Mouse (Mus musculus): Measurements from ENCODE around the gene Stim1.
"Not testable (repeated sequence)": the region's sequence is repeated elsewhere in the genome, so short reads cannot be mapped to it uniquely, and the experiment has no call there.

The Stim1 gene

GRCm38 (mm10) chr7:102249531-102249895 lies 18.1 kb upstream of the Stim1 start:
- peak; percentile 41 for DNase-seq (ENCODE audit: low read depth, low spot score)

- DNase-seq (ENCODE audit: low read depth, low spot score), result peak; percentile 59
These were observed 17.5 kb upstream of the Stim1 start for GRCm38 (mm10) chr7:102249896-102250630.

- peak; percentile 77 for DNase-seq (ENCODE audit: low read depth, low spot score)
These were observed 16.9 kb upstream of the Stim1 start for GRCm38 (mm10) chr7:102250631-102251214.

GRCm38 (mm10) chr7:102253631-102254030 lies 14.0 kb upstream of the Stim1 start:
- no peak for DNase-seq (ENCODE audit: low read depth, low spot score)

GRCm38 (mm10) chr7:102255954-102256353 lies 11.7 kb upstream of the Stim1 start, which contains the start of gene Rhog:
Gene Rhog, minus strand, starts transcription at chr7:102256054.
- DNase-seq (ENCODE audit: low read depth, low spot score), result no peak

GRCm38 (mm10) chr7:102256636-102257035 lies 11.0 kb upstream of the Stim1 start:
- DNase-seq (ENCODE audit: low read depth, low spot score), result no peak

- peak; percentile 50 for DNase-seq (ENCODE audit: low read depth, low spot score)
These were observed 9.4 kb upstream of the Stim1 start for GRCm38 (mm10) chr7:102258189-102258588.

GRCm38 (mm10) chr7:102258753-102259152 lies 8.9 kb upstream of the Stim1 start:
- DNase-seq (ENCODE audit: low read depth, low spot score), result no peak

GRCm38 (mm10) chr7:102259716-102260479 lies 7.7 kb upstream of the Stim1 start:
- DNase-seq (ENCODE audit: low read depth, low spot score), result no peak

GRCm38 (mm10) chr7:102260518-102260917 lies 7.1 kb upstream of the Stim1 start:
- no peak for DNase-seq (ENCODE audit: low read depth, low spot score)

- no peak for DNase-seq (ENCODE audit: low read depth, low spot score)
These were observed 4.6 kb upstream of the Stim1 start for GRCm38 (mm10) chr7:102263020-102263419.

GRCm38 (mm10) chr7:102266021-102266400 lies 1.6 kb upstream of the Stim1 start:
- not testable (repeated sequence) for DNase-seq (ENCODE audit: low read depth, low spot score)

- DNase-seq (ENCODE audit: low read depth, low spot score), result no peak
These were observed 1.1 kb upstream of the Stim1 start for GRCm38 (mm10) chr7:102266401-102267042.

GRCm38 (mm10) chr7:102267113-102267579 lies 460 bp upstream of the Stim1 start:
- DNase-seq (ENCODE audit: low read depth, low spot score), result peak; percentile 86

GRCm38 (mm10) chr7:102268395-102268748 lies 766 bp downstream of the Stim1 start:
- DNase-seq (ENCODE audit: low read depth, low spot score), result no peak

- no peak for DNase-seq (ENCODE audit: low read depth, low spot score)
These were observed 4.9 kb downstream of the Stim1 start for GRCm38 (mm10) chr7:102272422-102272948.

- DNase-seq (ENCODE audit: low read depth, low spot score), result no peak
These were observed 13.8 kb downstream of the Stim1 start for GRCm38 (mm10) chr7:102281403-102281802.

- no peak for DNase-seq (ENCODE audit: low read depth, low spot score)
These were observed 14.7 kb downstream of the Stim1 start for GRCm38 (mm10) chr7:102282261-102282660.

- no peak for DNase-seq (ENCODE audit: low read depth, low spot score)
These were observed 21.9 kb downstream of the Stim1 start for GRCm38 (mm10) chr7:102289466-102289865.

GRCm38 (mm10) chr7:102292228-102292627 lies 24.6 kb downstream of the Stim1 start:
- no peak for DNase-seq (ENCODE audit: low read depth, low spot score)

- peak; percentile 20 for DNase-seq (ENCODE audit: low read depth, low spot score)
These were observed 25.6 kb downstream of the Stim1 start for GRCm38 (mm10) chr7:102293234-102293633.

- no peak for DNase-seq (ENCODE audit: low read depth, low spot score)
These were observed 33.2 kb downstream of the Stim1 start for GRCm38 (mm10) chr7:102300761-102301160.

All from embryo, embryonic 11.5 days (tissue).